Mouse (Mus musculus): ENCODE measurements around the gene Foxk1.

The Foxk1 gene

DNA sequence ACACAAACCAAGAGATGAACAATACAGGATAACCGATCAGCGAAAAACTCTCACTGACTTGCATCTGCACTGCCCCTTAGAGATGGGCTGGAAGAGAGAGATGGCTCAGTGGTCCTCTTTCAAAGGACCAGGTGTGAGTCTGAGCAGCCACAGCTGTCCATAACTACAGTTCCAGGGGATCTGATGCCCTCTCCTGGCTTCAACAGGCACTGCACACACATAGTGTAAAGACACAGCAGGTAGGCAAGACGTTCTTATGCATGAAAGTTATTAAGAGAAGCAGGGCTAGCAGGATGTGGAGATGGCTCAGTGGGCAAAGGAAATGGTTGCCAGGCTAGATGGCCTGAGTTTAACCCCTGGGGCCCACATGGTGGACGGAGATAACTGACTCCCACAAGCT is 13.6 kb upstream of the Foxk1 start:
- no peak for DNase-seq (ENCODE audit: low spot score)

DNA sequence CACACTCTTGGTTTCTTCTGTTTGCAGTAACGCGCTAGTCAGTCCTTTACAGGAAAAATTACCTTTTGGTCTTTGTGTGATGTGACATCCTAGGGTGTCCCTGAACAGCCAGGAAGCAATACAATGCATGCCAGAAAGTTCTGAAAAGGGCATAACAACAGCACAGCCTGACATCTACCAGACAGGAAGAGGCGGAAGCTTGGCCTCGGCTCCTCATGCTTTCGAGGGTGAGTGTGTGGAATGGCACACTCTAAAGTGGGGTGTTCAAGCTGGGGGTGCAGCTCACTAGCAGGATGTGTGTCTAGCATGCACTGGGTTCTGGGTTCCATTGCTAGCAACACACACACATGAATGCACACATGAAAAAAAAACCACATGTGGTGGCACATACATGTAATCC is 9.6 kb upstream of the Foxk1 start:
- no peak for DNase-seq (ENCODE audit: low spot score)

DNA sequence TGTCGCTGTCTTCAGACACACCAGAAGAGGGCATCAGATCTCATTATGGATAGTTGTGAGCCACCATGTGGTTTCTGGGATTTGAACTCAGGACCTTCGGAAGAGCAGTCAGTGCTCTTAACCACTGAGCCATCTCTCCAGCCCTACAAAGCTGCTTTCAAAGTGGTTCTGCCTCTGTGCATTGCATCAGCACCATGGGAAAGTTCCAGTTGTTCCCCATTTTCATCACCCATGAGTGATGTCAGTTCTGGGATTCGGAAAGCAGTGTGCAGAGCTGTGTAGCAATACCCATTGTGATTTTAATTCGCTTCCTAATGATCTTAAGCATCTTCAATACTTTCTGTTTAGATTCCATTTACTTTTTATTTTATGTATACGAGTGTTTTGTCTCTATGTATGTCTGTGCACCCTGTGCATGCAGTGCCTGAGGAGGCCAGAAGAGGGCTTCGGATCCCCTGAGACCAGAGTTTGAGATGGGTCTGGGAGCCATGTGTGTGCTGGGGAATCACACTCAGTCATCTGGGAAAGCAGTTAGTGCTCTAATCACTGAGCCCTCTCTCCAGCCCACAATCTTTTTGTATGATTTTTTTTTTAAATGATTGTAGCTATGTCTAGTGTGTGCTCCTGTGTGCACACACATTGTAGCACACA is 6.6 kb upstream of the Foxk1 start:
- no peak for DNase-seq (ENCODE audit: low spot score)

DNA sequence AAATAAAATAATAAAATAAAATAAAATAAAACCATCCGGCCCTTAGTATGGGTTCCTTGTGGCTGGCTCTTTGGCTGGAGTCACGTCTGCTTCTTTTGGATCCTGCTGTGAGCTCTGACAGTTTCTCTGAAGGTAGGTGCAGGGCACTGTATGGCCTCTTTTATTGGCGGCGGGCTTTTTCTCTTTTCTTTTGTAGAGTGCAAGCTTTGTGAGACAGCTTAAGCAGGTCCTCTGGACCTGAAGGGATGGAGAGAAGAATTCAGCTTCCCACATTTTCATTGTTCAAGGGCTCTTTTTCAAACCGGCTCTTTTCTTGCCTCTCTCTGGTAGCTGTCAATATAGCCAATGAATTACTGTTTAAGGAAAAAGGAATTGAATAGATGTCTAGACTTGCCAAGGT is 5.4 kb upstream of the Foxk1 start:
- DNase-seq (ENCODE audit: low spot score) = no peak

DNA sequence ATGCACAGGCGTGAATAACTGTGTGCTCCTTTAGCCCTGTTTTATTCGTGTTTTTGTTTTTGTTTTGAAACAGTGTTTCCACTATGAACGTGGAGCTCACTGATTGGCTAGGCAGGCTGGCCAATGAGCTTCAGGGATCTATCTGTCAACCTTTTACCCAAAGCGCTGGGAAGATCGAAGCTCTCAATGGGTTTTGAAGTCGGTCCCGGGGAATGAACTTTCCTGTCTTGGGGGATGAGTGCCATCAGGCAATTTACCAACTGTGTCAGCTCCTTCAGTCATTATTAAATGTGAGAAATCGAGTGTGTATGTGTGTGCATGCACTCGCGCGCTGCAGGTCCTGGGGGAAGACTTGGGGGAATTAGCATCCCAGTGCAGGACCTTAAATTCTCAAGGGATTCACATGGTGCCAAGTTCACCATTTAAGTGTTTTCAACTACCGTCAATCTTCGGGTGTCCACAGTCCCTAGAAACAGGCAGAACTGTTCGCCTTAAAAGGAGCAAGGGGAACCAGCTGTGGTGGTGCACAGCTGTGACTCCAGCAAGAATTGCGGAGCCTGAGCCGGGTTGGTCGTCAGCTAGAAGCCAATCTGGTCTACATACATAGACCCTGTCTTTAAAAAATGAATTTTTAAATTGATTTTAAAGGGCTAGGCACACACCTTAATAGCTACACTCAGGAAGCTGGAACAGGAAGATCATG is 965 bp upstream of the Foxk1 start:
- DNase-seq (ENCODE audit: low spot score) = no peak

DNA sequence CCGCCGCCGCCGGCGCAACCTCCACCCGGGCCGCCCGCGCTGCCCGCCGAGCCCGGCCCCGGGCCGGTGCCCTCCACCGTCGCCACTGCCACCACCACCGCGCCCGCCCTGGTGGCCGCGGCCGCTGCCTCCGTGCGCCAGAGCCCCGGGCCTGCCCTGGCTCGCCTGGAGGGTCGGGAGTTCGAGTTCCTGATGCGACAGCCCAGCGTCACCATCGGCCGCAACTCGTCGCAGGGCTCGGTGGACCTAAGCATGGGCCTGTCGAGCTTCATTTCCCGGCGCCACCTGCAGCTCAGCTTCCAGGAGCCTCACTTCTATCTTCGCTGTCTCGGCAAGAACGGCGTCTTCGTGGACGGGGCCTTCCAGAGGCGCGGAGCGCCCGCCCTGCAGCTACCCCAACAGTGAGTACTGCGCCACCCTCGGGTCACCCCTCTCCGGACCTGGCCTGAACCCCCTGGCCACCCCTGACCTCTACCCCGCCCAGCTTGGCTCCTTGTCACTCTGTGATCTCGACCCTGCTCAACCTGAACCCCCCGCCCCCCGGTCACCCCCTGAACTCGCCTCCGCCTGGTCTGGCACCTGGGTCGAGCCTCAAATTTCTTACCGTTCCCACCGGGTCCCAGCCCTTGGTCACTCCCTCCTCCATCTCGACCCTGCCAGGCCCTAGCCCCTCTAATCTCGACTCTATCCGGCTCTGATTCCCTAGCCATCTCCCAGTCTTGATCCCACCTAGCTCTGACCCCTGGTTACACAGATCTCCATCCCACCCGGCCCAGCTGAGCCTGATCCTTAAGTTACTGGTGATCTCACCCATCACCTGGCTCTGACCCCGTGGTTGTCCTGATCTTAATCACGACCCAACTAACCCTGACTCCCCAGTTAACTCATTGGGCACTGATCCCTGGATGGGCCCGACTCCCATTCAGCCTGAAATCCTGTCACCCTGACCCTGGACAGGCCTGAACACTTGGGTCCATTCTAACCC is 636 bp downstream of the Foxk1 start:
- peak; percentile 39 for DNase-seq (ENCODE audit: low spot score)

DNA sequence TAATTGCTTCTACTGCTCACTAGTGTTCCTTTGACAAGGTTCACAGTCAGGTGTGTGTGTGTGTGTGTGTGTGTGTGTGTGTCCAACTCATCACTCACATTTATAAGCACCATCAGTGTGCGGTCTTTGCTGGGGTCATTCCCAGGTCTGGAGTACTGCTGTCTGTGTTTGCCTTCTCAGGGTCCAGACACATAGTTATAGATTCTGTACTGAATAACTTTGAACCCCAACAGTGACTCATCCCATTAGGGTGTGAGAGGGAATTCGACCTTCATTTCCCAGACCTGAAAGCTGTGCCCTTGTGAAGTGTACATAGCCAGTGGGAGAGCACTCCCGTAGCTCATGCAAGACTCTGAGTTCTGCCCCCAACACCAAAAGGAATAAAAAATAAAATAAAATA is 2.4 kb downstream of the Foxk1 start:
- DNase-seq (ENCODE audit: low spot score) = no peak

DNA sequence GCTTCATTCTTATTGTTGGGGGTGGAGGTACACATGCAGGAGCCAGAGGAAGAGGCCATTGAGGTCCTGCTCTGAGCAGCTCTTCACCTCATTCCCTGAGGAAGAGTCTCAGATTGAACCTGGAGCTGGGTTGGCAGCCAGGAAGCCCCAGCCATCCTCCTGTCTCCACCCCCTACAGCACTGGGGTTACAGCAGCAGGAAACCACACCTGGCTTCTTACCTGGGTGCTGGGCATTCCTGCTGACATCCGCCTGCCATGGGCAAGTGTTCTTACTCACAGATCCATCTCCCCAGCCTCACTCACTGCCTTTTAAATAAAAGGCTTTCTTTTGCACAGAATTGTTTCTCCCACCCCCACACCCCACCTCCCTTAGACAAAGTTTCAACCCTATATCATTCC is 3.0 kb downstream of the Foxk1 start:
- no peak for DNase-seq (ENCODE audit: low spot score)

DNA sequence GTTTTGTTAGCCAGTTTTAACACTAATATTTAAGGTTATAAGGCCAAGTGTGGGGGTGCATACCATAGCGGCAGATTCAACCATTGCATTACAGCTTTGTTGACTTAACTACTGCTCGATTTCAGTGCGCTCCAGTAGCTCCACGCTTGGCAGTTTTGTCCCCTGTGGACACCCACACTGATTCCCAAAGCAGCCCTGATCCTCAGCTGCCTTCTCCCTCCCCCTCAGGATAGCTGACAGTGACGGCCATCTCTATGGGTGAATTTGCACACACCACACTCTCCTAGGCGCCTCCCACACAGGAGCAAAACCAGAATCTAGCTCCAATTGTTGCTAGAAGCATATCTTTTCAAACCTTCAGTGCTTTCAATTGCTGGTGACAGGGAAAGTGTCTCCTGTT is 4.1 kb downstream of the Foxk1 start:
- no peak for DNase-seq (ENCODE audit: low spot score)

DNA sequence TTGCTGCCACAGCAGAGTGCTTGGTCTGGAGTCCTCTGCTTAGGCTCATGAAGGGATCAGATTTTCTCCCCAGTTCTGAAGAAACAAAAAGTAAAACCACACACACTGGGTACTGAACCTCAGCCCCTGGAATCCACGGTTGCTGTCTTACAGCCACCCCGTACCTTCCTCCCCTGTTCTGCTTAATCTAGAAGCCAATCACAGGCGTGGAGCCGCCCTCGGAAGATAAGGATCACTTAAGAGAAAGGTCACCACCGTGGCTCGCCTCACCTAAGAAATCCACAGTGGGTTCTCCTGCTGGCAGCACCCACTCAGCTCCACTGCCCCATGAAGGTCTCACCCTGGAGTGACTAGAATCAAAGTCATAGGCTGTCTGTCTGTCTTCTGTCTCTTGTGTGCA is 5.1 kb downstream of the Foxk1 start:
- no peak for DNase-seq (ENCODE audit: low spot score)

DNA sequence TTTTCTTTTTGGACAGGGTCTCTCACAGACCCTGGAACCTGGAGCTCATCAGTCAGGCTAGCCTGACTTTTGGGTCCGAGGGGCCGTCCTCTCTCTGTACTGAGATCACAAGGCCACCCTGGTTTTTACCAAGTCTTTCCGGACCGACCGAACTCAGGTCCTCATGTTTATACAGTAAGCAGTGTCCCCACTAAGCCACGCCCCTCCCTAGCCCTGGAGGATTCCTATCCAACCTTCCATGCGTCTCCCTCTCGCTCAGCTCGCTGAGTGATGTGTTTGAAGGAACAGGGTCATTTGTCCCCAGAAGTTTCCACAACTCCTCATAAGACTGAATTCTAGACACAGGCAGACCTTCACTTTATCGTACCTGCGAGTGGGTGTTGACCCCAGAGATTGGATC is 5.6 kb downstream of the Foxk1 start:
- no peak for DNase-seq (ENCODE audit: low spot score)

DNA sequence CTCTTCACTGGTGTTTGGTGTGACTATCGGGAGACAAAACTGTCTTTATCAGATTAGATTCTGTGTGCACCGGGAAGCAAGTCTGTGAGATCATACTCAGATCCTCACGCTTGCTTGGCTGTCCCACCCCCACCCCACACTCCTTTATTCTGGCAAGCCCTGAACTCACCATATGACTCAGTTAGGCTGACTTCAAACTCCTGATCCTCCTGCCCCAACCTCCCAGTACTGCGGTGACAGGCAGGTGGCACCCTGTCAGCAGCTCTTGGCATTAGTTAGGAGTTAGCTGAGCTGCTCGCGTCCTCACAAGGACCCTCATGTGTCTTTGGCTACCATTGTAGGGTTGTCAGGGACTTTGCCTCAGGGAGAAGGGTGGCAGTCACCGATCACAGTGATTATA is 6.1 kb downstream of the Foxk1 start:
- DNase-seq (ENCODE audit: low spot score) = no peak

DNA sequence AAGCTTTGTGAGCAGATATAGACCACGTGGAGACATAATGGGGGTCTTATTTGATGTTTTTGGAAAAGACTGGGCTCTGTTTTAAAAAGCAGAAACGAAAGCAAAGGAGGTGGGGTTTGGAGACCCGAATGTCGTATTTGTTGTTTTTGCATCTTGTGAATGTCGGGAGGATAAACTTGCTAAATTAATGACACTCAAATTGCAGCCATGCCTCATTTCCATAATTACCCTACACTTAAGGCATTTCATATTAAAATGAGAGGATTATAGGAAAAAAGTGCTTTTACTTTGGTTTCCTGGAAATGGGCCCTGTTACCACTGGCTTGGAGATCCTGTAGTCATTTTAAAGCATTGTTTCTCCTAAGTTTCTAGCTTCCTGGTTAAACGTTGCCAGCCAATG is 7.9 kb downstream of the Foxk1 start:
- DNase-seq (ENCODE audit: low spot score) = no peak

DNA sequence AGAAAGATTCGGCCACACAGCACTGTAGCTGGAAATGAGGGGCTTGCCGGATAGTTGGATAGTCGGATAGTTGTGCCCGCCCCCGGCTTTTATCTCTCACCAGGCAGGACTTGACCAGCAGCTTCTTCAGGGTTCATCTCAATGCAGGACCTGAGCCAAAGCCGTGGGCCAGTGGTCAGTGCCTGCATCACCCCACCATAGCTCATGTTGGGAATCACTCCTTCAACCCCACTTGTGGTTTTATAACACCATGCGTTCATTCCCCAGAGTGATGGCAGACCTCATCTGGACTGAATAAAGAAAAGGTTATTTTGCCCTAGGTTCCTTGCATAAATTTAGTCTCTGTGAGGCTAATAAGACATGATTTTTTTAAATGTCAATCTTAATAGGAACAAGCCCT is 9.1 kb downstream of the Foxk1 start:
- DNase-seq (ENCODE audit: low spot score) = no peak

DNA sequence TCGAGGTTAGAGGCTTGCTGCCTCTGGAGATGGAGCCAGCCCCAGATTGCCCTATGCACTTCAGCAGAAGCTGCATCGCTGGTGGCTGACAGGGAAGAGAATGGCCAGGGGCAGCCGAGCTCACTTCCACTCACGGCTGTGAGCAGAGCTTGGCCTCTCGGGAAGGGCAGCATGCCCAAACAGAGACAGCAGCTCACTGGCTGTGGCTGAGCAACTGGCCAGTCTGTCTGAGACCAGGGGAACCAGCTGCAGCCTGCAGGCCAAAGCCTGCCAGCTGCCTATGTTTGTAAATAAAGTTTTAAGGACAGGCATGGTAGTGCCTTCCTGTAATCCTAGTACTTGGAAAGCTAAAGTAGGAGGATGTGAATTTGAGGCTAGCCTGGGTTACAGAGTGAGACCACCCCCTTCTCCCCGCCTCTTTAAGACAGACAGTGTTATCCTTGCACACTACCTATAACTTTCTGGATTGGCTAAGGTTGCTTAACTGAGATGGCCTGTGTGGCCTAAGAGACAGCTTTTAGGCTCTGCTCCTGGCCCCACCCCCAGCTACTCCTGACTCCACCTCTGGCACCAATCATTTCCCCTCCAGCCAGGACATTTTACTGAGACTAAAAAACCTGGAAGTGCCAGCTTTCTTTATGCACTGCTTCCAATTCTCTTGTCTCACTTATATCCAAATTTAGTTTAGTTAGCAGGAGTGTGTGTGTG is 11.5 kb downstream of the Foxk1 start:
- DNase-seq (ENCODE audit: low spot score) = no peak

DNA sequence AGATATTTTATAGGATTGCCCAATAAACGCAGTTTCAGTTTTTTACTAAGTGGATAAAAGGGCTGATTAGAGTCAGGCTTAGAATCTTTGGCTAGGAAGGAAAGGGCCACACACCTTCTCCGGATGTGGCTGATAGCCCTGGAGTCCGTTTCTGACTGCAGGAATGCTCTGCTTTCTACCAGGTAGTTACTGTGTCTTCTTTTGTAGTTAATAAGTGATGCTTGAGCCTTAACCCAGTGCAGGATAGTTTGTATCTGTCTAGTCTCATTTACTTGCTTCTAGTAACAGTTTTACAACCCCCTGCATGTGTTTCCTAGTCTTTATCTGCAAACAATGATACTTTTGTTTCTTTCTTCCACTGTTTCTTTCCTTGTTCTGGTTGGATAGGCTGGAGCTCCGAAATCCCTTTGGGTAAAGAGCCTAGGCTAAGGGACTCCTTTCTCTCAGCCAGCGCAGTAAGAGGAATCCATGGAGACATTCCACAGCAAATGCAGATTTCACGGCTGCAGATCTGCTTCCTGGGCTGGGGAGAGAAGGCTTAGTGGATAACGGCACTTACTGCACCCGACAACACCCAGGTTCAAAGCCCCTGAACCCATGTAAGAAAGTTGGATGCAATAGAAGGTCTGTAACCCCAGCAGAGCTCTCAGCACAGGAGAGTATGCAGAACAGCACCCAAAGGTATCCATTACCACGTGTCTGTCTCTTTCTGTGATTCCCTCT is 12.6 kb downstream of the Foxk1 start:
- no peak for DNase-seq (ENCODE audit: low spot score)

DNA sequence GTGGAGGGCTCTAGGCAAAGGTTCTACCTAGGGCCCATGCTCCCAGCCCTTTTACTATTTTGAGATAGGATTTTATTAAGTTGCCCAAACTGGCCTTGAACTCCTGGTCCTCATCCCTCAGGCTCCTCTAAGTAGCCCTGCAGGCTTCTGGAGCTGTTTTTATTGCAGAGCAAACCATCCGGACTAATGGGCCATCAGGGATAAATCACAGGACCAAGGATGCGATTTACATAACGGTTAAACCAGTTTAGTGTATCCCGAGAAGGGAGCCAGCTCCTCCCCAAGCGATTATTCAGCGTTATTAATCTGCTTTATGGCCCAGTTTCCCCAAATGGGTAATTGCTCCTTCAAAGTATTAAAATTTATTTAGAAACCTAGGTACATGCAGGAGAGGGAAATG is 14.1 kb downstream of the Foxk1 start:
- DNase-seq (ENCODE audit: low spot score) = no peak

DNA sequence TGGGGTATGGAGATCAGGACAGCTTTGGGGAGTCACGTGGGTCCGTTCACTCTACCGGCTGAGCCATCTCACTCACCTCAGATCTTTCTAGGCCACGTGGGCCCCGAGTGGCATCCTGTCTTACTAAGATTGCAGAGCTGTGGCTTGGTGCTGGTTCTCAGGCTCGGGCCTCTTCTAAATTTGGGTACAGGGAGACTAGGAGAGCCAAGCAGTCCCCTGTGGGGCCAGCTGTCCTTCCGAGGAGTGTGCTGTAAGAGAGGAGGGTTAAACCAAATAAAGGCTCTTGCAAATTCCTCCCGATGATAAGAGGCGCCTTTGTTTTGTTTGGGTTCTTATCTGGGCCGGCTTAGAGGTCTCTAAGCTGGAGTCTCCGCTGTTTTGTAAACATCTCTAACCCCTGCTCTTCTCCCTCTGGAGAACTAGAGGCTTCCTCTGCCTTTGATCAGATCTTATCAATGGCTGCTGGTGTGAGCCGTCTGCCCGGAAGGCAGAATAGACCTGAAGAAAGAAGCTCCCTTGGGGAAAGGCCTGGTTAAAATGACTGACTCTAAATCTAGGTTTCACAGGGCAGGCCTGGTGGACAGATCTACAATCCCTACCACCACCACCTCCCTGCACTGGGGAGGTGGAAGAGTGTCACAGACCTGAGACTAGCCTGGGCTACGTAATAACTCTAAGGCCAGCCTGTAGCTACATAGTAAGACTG is 14.9 kb downstream of the Foxk1 start:
- no peak for DNase-seq (ENCODE audit: low spot score)

DNA sequence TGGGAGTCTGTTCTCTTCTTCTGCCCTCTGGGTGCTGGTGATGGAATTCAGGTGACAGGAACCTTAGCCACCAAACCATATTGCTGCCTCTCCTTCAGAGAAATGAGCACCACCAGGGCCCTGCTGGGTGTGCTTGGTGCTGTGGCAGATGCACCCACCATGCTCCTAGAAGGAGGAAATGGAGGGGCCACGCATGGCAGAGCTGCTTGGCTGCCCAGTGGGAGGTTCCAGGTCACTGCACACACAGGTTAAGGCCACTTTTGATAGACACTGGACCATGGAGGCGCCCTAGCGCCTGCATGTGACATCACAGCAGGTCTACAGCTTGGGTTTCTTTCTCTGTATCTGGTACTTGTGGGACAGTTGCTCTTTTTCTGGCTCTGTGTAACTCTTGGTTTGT is 15.8 kb downstream of the Foxk1 start:
- no peak for DNase-seq (ENCODE audit: low spot score)

DNA sequence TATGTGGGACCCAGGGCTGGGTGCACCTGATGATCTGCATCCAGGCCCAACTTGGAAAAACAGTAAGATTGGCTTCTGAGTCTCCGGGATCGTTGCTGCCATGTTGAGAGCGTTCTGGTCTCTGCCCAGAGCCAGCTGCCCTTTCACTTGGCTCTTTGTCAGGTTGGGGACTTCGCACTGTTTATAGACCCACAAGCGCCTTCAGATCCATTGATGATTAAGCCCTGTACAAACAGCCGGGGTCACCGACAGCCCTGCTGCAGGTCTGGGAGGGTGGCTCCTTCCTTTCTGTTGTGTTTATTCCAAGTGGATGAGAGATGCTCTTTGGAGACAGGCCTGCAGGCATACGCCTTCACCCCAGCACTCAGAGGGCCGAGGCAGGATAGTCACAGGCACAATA is 16.6 kb downstream of the Foxk1 start:
- DNase-seq (ENCODE audit: low spot score) = no peak

DNA sequence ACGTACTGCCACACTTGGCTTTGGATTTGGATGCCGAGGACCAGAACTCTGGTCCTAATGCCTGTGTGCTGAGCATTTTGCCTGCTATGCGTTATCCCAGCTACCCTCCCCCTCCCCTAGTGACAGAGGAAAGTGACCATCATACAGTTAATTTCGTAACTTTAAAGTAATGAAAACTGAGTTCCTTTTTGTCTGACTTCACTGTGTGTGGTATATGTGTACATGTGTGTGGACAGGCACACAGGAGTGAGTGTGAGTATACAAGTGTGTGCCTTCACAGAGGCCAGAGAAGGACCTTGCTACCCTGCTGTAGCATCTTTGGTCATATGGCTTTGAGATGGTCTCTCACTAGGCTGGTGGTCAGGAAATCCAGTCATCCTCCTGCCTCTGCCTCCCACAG is 17.1 kb downstream of the Foxk1 start:
- DNase-seq (ENCODE audit: low spot score) = no peak
